Mouse (Mus musculus): ENCODE measurements around the gene Gcm1.

Gene Gcm1

DNA sequence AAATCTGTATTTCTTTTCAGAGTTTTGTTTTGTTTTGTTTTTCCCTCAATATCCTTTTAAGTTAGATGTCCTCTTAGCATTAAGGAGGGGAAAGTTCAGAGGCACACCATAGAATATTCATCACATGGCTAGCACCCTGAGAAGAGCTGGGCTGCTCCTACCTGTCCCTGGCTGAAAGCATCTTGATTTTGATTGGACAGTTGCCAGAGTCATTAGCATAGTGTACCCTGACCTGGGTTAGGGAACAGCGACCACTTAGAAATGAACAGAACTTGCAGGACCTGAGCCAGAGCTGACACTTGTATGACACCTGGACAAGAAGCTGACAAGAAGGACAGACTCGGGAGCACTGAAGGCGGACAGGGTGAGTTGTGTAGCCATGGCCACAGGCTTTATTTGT is at the start of gene Gcm1:
Gene Gcm1 (plus strand): TSS at position 248 of the 400 bp plus-strand sequence.
- DNase-seq (ENCODE audit: low read depth, low spot score), result no peak

DNA sequence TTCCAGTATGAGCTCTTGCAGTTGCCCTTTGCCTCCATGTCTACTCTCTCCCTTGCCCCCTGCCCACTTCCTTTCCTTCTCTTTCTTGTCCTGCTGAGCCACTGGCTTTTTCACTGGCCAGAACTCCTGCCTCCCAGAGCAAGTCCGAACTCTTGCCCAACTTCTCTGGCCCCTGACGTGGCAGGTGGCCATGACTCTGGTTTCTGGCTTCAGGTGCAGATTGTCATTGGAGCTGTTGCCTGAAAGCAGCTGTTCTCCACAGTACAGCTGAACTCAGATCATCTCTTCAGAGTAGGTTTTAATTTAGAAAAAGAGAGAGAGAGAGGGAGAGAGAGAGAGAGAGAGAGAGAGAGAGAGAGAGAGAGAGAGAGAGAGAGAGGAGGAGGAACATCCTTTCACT is 48.4 kb upstream of the Gcm1 start:
- DNase-seq (ENCODE audit: low read depth, low spot score), result no peak

DNA sequence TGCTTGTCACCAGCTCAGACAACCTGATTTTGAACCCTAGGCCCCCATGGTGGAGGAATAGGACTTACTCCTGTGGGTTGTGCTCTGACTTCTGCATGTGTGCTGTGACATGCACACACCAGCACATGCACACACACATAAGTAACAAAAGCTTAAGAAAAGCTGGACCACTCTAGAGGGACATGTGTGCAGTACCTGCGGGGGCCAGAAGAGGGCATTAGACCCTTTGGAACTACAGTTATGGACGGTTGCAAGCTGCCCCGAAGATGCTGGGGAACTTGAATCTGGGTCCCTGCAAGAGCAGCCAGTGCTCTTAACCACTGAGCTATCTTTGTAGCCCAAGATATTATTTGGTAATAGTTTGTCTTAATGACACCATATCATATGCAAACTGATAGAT is 46.2 kb upstream of the Gcm1 start:
- DNase-seq (ENCODE audit: low read depth, low spot score), result peak; percentile 65

DNA sequence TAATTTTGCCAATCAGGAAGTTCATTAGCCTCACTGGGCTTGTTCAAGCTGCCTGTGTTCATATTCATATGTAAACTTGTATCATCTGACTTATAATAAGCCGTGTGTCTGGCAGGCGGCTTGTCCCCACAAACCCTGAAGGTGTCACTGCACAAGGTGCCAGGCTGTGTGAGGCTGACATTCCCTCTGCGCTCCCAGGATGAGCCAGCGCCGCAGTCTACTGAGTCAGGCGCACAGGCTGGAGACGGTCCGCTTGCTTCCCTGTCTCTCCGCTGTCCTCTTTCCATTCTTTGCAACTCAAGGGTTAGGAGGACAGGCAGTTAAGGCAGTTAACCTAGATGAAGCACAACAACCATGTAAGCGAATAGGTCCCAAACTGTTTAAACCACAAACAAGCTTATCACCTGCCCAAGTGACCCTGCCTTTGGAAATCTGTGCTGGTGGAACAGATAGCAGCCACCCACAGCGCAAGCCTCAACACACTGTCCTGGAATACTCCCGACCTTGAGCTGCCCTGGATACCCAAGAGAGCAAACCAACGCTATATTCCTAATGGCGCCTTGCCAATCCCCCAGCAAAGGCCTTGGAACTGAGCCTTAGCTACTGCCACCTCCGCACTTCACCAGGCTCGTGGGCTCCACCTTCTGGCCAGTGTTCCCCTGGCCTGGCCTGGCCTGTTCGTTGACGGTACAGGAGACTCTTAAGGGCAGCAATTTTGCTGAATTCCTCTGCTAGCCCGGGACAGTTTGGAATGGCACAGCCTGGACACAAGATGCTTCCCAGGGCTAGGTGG is 45.3 kb upstream of the Gcm1 start:
- peak; percentile 65 for DNase-seq (ENCODE audit: low read depth, low spot score)

DNA sequence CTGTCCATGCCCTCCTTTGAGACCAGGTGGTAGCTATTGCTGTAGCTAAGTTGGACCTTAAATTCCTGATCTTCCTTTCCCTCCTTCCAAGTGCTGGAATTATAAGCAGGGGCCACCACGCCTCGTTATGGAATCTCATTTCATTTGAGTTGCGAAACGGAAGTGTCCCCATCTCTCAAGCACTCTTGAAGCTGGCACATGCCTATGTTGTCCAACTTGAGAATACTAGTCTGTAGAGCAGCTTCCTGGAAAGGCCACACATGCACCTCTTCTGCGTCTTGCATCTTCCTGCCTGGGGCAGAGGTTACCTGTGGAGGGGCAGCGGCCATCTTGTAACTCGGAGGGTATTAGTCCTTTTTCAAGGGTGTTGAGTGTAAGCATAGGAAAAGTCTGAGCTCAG is 42.3 kb upstream of the Gcm1 start:
- no peak for DNase-seq (ENCODE audit: low read depth, low spot score)

DNA sequence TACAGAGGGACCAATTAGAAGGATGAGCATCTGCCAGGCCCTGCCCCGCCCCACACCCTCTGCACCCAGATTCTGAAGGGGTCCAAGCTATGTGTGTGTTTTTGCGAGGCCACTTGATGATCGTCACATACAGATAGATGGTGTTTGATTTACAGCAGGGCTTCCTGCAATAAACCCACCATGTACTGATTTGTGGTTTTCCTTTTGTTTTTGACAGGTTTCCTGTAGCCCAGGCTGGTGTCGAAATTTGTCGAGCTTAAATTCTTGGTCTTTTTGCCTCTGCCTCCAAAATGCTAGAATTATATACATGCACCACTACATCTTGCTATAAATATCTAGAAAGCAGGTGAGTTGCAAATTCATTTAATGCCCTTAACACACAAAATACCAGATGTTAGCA is 41.5 kb upstream of the Gcm1 start:
- DNase-seq (ENCODE audit: low read depth, low spot score), result no peak

DNA sequence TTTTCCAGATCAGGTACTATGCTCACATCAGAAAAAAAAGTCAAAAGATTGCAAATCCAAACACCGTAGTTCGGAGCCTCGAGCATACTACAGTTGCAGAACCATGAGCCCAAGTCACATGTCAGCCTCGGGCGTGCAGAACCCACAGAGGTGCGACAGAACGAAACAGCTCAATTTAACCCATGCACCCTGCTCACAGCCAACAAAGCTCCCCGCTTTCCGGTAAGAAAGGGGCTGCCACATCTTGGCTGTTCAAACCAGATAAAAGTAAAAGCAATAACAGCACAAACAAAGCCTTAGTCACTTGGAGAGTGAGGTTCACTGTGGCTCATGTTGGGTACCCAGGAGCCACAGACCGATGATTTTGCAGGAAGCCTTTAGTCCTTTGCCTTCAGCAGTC is 41.0 kb upstream of the Gcm1 start:
- no peak for DNase-seq (ENCODE audit: low read depth, low spot score)

DNA sequence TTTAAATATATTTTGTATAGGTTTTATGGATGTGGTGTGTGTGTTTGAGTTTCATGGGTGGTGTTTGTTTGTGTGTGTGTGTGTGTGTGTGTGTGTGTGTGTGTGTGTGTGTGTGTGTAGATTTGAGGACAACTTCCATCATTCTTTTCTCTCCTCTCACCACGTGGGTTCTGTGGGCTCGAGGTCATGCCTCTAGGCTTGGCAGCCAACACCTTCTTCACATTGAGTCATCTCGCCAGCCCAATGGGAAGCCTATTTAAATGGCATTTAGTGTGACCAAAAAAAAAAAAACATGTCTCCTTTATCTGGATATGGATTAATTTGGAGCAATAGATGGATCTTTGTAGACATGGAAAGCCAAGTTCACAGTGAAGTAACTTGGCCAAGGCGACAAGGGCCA is 39.7 kb upstream of the Gcm1 start:
- DNase-seq (ENCODE audit: low read depth, low spot score), result no peak

DNA sequence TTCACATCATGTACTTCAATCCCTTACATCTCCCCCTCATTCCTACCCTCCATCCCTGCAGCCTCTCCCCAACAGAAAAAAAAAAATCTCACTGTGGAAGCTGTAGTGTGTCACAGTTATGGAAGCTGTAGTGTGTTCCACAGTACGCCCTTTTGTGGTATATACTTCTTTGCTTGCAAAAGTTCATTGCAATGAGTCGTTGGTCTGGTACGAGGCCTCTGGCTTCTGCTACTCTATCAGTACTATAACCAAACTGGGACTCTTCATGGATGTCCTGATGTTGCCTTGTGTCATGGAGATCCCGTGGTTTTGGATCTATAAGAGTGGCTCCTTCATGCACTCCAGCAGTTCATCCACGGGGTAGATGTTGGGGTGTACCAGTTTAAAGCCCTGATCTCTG is 39.0 kb upstream of the Gcm1 start:
- no peak for DNase-seq (ENCODE audit: low read depth, low spot score)

DNA sequence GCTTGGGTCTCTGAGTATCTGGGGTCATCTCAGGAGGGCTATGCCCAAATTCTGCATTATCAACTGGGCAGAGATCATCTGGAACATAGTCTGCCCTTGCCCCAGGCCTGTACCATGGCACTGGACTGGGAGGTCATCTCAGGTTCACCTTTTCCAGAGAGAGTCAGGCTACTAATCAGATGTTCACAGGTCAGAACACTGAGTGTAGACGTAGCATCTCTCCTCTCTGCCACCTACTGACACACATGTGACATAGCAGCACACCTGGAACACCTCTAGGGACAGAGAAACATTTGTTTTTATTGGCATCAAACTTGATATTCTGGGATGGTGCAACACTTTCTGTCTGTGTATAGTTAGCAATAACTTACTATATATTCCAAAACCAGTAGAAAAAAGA is 37.9 kb upstream of the Gcm1 start:
- peak; percentile 24 for DNase-seq (ENCODE audit: low read depth, low spot score)

DNA sequence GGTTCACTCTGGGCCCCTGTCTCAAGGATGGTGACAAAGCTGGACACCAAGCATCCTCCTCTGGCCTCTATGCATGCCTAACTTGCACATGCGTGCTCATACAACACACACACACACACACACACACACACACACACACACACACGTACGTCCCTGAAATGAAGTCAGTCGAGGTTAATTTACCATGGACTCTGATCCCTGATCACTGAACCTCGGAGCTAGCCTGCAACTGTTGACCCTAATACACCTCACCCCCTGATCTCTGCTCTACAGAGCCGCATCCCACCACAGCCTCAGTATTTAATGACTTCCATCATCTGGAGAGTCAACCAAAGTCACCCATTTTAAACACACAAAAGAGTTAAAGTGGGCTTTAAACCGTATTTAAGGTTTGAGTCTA is 35.9 kb upstream of the Gcm1 start:
- DNase-seq (ENCODE audit: low read depth, low spot score), result no peak

DNA sequence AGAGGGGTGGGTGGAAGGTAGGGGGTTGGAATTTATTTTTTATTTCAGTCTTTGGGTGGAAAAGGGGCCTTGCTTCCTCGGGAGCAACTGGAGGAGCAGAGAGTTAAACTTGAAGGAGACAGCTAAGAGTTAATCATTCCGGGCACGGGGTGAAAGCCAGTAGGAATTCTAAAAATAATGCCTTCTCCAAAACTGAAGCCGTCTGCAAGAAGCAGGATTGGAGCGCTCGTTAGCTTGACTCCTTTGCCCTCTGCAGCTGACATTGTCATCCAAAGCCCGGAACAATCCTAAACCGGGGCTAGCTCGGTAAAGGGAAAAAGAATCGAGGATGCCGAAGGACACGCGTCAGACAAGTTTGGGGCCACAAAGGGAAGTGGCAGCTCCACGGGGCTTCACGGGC is 35.4 kb upstream of the Gcm1 start:
- DNase-seq (ENCODE audit: low read depth, low spot score), result no peak

DNA sequence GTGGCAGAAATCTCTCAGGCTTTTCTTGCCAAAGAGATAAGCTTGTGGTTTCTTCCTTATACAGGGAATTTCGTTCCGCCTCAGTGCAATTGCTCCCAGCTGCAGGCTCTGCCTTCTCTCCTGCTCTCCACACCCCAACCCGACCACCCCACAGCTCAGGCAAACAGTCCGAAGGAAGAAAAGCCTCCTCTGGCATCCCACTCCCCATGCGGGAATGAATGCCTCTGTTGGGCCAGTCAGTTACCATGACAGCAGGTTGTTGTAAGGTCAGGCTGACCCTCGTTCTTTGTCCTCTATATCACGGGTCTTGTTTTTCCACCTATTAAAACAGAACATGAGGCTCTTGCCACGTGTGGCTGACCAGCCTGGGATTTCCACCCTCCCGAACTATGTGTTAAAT is 30.5 kb upstream of the Gcm1 start:
- DNase-seq (ENCODE audit: low read depth, low spot score), result no peak

DNA sequence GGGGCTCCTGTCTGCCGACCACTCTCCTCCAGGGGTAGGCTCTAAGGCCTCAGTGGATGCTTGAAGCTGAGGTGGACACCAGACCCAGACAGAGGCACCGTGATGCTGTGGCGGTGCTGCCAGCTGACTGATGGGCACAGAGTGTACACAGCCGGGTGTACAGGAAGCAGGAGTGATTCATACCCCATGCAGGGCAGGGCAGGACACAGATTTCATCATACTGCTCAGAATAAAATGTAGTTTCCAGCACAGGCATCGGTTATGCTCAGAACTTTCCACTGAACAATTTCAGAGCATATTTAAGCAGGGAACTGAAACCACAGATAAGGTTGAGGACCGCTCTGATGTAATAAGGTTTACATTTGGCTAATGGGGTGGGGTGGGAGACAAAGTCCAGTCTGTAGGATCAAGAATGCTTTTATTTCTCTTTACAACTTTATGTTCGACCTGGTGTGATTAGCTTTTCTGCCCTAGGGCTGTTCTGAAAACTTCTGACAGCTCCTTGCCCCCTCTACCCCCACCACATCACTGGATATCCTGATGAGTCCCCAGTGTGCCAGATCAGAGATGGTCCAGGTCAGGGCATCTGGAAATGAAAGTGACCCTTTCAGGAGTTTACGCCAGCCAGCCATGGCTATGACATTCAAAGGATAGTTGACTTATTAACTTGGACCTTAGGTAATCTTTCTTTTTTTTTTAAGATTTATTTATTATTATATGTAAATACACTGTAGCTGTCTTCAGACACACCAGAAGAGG is 29.4 kb upstream of the Gcm1 start:
- peak; percentile 19 for DNase-seq (ENCODE audit: low read depth, low spot score)

DNA sequence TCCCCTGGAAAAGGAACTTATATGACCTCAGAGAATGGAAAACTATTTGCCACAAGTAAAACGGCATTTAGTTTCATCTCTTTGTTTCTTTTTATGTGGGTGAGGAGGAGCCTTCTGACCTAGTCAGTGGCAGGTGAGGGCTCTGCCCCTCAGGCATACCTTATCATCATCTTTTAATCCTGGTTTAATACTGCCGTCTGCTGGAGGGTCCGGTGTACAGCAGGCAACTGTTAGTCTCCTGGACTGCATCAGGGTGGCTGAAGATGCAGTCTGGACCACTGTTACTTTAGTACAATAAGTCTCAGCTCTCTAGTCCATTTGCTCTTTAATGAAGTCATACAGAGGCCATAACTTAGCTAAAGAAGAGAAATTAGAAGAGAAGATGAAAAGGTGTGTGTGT is 26.9 kb upstream of the Gcm1 start:
- DNase-seq (ENCODE audit: low read depth, low spot score), result peak; percentile 68

DNA sequence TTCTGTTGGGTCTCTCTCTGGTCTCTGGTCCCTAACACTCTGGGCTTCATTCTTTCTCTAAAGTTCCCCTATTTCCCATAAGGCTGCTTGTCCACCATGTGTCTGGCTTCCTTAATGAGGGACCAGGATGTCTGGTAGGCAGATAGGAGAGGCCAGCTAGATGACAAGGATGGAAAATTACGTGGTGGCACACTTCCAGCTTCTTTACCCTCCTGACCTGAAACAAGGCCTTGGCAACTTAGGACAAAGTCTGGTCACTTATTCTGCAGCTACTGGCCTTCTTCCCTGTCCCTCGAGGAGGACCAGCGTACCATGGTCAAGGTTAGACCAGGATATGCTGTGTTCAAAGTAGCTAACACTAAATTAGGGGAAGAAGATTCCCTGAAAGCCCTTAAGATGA is 24.6 kb upstream of the Gcm1 start:
- no peak for DNase-seq (ENCODE audit: low read depth, low spot score)

DNA sequence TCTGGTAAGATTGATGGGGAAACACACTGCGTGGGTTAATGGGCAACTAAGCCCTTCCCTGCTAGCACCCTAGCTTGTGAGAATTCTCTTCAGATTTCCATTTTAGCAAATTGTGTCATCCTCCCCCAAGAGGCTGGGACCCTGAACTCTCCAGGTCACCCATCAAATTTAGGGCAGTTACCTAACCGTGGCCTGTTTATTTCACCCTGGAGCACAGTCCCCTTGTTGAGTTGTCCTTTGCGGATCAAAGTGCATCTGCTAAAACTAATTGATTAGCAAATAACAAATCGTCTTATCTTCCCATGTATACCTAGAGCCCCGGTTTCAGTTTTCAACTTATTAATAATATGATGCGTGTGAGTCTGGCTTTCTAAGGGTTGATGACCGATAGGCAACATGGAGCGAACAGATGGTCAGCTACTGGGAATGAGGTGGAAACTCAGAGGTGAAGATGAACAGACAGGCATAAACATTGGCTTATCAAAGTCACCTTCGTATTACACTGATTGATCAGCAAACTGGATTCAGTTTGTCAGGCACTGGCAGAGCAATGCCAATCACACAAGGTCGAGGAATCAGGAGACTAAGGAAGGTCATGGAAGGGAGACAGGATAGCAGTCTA is 20.8 kb upstream of the Gcm1 start:
- no peak for DNase-seq (ENCODE audit: low read depth, low spot score)

DNA sequence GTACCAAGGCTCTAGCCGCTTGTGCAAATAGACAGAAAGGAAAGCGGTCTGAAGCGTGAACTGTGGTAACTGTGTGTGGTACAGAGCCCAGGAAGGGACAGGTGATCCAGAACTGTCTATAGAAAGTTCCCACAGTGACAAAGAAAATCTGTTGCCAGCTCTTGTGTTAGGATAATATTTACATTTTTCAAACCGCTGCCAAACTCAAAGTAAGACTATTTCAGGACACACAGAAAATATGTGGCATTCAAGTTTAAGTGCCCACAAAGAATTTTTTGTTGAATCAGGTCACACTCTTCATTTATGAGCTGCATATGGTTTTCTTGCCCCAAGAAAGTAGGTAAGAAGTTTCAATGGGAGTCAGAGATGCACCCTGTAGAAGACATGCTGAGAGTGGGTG is 18.8 kb upstream of the Gcm1 start:
- no peak for DNase-seq (ENCODE audit: low read depth, low spot score)

DNA sequence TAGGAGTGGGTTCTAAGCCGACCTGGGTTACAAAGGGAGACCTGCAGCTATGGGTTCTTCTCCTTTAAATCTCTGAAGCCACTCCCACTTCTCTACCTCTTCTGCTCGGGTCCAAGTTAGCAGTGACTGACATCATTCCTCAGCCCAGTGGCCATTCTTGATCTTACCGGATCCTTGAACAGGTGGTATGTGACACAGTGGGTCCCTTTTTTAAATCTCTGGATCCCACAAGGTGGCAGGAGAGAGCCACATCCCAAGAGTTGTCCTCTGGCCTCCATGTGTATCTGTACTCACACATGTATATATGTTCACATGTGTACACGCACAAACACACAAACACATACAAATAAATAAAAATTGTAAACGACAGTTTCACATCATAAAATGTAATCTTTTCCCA is 16.4 kb upstream of the Gcm1 start:
- DNase-seq (ENCODE audit: low read depth, low spot score), result no peak

DNA sequence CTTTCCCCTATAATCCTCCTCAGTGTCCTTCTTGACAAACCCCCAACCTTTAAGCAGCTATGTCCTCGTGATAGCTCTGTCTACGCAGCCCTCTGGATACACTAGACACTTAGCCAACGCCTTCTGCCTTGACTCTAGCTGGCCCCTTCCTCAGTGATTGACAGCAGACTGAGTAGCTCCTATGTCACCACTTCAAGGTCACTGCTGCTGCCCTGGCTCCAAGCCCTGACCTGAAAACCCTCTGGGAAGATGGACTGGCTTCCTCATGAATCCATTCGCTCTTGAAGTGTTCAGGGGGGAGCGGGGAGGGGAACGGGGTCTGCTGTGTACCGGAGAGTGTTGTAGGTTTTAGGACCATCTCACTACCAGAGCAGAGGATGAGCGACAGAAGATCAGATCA is 15.9 kb upstream of the Gcm1 start:
- DNase-seq (ENCODE audit: low read depth, low spot score), result no peak

DNA sequence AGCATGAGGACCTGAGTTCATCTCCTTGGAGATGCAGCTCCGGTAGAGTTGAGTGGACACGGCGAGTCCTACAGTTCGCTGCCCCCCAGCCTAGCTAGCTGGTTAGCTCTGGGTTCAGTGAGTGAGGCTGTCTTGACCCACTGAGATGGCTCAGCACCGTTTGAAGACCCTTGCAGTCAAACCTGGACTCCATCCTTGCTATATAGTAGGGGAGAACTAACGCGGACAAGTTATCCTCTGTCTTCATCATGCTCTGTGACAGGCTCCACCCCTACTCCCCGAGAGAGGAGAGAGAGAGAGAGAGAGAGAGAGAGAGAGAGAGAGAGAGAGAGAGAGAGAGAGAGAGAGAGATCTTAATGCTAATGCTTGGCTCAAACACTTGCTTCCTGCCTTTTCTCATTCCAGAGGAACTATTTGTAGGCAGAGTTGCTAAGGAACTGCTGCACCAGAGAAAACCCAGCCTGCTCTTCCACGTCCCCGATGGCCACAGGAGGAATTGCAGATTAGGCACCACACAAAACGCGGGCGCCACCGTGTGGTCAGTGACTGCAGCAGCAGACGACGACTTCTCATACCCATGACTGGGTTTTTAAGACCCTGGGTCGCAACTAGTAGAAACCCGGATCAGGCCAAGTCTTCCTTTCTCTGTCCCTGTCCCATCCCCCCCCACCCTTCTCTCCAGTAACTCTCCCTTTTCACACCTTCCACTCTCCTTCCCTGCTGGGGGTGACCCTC is 12.8 kb upstream of the Gcm1 start:
- DNase-seq (ENCODE audit: low read depth, low spot score), result peak; percentile 78

DNA sequence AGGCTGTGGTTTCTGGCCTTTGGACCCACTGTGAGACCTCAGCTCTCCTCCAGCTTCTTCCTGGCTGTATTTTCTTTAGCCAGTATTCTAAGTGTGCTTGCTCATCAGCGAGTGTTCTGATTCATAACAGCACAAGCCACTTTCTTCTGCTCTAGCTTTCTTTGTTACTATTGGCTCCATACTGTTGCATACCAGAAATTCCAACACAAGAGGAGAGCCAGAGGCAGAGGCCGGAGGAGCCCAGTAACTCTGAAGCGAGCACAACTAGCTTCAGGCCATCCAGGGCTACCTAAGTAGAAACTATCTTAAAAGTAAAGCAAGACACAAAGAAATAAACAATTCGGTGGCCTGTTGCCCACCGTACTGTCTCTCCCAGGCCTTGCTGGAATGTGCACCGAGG is 6.6 kb upstream of the Gcm1 start:
- no peak for DNase-seq (ENCODE audit: low read depth, low spot score)
